Mouse (Mus musculus) kidney, adult 10 weeks (tissue): Measurements from ENCODE around the gene Vmn1r148. TPM values are rescaled to one million over a fixed set of nuclear protein-coding genes. Genes with fewer than 3 reads are reported as not detected.

ENCODE experiments used
- polyA plus RNA-seq: library from polyadenylated mRNA; stranded (reverse); fragments of 350-450 nt; fragmentation: Illumina TruSeq; extraction: RNeasy Lipid Tissue Mini Kit (QIAGEN cat#74804); gene quantifications from one replicate; pipeline ENCODE4 v1.2.3, GENCODE M21; 2014; ENCODE audit warnings: low read depth, low replicate concordance

The Vmn1r148 gene
- not detected for polyA plus RNA-seq

GRCm38 (mm10) chr7:22413283-22413682, at the start of gene Vmn1r148:
Gene Vmn1r148, plus strand, starts transcription at chr7:22413583.

GRCm38 (mm10) chr7:22370939-22371338, 42.4 kb upstream of the Vmn1r148 start, which contains the start of gene Gm8660:
Gene Gm8660, minus strand, starts transcription at chr7:22371039.

DNA sequence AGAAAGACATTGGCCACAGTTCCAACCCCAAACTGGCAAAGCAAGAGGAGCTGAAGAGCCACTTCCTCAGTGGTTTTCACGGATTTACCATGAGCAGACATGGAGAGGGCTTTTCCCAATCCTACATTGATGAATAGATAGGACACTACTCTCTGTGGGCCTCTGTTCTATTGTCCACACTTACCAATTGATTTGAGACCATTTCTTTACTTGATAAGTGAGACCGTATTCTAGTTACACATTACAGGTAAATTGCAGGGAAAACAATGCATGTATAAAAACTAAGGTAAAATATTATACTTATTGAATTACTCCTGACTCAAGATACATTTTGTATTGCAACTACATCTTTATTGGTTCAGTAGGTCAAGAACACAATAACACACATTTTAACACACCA, 24.7 kb downstream of the Vmn1r148 start, which contains the start of gene Vmn1r149:
TSS of gene Vmn1r149 (minus strand) at position 101 of the 400 bp plus-strand sequence.

GRCm38 (mm10) chr7:22463975-22464374, 50.6 kb downstream of the Vmn1r148 start, which contains the start of gene Gm10665:
Gene Gm10665, minus strand, starts transcription at chr7:22464075.

Other genes with a start within 250 kb of the Vmn1r148 start
- gene Vmn1r142, start 249.5 kb upstream of the Vmn1r148 start, polyA plus RNA-seq: not detected
- gene Vmn1r143, start 224.2 kb upstream of the Vmn1r148 start, polyA plus RNA-seq: not detected
- not detected for gene Gm8653, start 212.3 kb upstream of the Vmn1r148 start, polyA plus RNA-seq
- not detected for gene Gm8453, start 184.1 kb upstream of the Vmn1r148 start, polyA plus RNA-seq
- gene Gm4187, start 83.9 kb upstream of the Vmn1r148 start, polyA plus RNA-seq: not detected
- gene Gm8660, start 42.5 kb upstream of the Vmn1r148 start, polyA plus RNA-seq: not detected
- gene Vmn1r149, start 24.6 kb downstream of the Vmn1r148 start, polyA plus RNA-seq: not detected
- gene Gm10665, start 50.5 kb downstream of the Vmn1r148 start, polyA plus RNA-seq: not detected
- gene Vmn1r151, start 86.1 kb downstream of the Vmn1r148 start, polyA plus RNA-seq: not detected
- gene Vmn1r152, start 109.4 kb downstream of the Vmn1r148 start, polyA plus RNA-seq: not detected
- not detected for gene Gm8677, start 121.3 kb downstream of the Vmn1r148 start, polyA plus RNA-seq
- gene Gm4201, start 151.8 kb downstream of the Vmn1r148 start, polyA plus RNA-seq: not detected
- gene Gm4565, start 174.5 kb downstream of the Vmn1r148 start, polyA plus RNA-seq: not detected
- gene Vmn1r155, start 244.4 kb downstream of the Vmn1r148 start, polyA plus RNA-seq: not detected